Mouse (Mus musculus) limb, embryonic 14.5 days (tissue): ENCODE data around the gene Kif1c. TPM values are rescaled to one million over a fixed set of nuclear protein-coding genes. Genes with fewer than 3 reads are reported as not detected.

Experiments
- ATAC-seq: fragments of 200-750 bp; cut with Nextera tagmentation; 2 replicates; pipeline ENCODE4 v1.8.0; 2017; ENCODE audit warnings: low read depth, moderate number of reproducible peaks, moderate TSS enrichment; ENCODE audit not compliant: low FRiP score
- DNase-seq: peaks from one replicate; pipeline ENCODE4 v3.0.0-alpha.2; 2015; ENCODE audit warnings: low spot score
- H3K27ac ChIP-seq: fragments of 300-500 bp; sonication (generic); replicated peaks from 2 replicates; pipeline ENCODE4 v1.5.1; 2014; ENCODE audit warnings: low read depth, mild to moderate bottlenecking, low read length, moderate library complexity, mixed read lengths
- H3K27me3 ChIP-seq: fragments of 300-500 bp; sonication (generic); 2 replicates; pipeline ENCODE4 v1.6.1; 2014; ENCODE audit warnings: low read length, mixed read lengths; ENCODE audit not compliant: control insufficient read depth, insufficient read depth
- H3K36me3 ChIP-seq: fragments of 300-500 bp; sonication (generic); 2 replicates; pipeline ENCODE4 v1.6.1; 2014; ENCODE audit warnings: mild to moderate bottlenecking, low read length, moderate library complexity, mixed read lengths; ENCODE audit not compliant: control insufficient read depth, insufficient read depth
- H3K4me1 ChIP-seq: fragments of 300-500 bp; sonication (generic); 2 replicates; pipeline ENCODE4 v1.6.1; 2014; ENCODE audit warnings: antibody characterized with exemption, low read length, mixed read lengths; ENCODE audit not compliant: control insufficient read depth, insufficient read depth
- H3K4me2 ChIP-seq: fragments of 300-500 bp; sonication (generic); replicated peaks from 2 replicates; pipeline ENCODE4 v1.6.1; 2014; ENCODE audit warnings: low read depth, mild to moderate bottlenecking, low read length, moderate library complexity; ENCODE audit not compliant: severe bottlenecking
- H3K4me3 ChIP-seq: fragments of 300-500 bp; sonication (generic); replicated peaks from 2 replicates; pipeline ENCODE4 v1.5.1; 2014; ENCODE audit warnings: low read length
- H3K9ac ChIP-seq: fragments of 300-500 bp; sonication (generic); 2 replicates; pipeline ENCODE4 v1.6.1; 2014; ENCODE audit warnings: mild to moderate bottlenecking, low read depth, low read length, moderate library complexity; ENCODE audit not compliant: severe bottlenecking
- H3K9me3 ChIP-seq: fragments of 300-500 bp; sonication (generic); 2 replicates; pipeline ENCODE4 v1.6.1; 2016; ENCODE audit warnings: low read length; ENCODE audit not compliant: control insufficient read depth
- POLR2A ChIP-seq: fragments of 200-500 bp; IDR thresholded peaks from 2 replicates; pipeline ENCODE4 v1.8.0; 2012; ENCODE audit warnings: inconsistent platforms, mild to moderate bottlenecking, moderate library complexity, borderline replicate concordance; ENCODE audit not compliant: insufficient read depth, insufficient read length; ENCODE audit errors: extremely low read depth
- WGBS: fragments of 180-500 bp; shearing (Covaris S2); extraction: QIAGEN DNeasy Blood & Tissue Kit; methylation state at CpG from one replicate; pipeline ENCODE4 v1.1.7; 2014; 5-methylcytosine and 5-hydroxymethylcytosine counted together
- polyA plus RNA-seq, 2 experiments: library from polyadenylated mRNA; depleted of rRNA in 1 of 2; stranded (reverse) in 1 of 2; unstranded in 1 of 2; fragments of >200 nt; fragmentation: Nextera tagmentation in 1 of 2; extraction: Ambion mirVana in 1 of 2; gene quantifications; 2 replicates each; pipeline versions ENCODE4 v1.2.1 to v1.2.3; 2012 to 2014

Kif1c gene
- polyA plus RNA-seq, 2 experiments: 14.6 to 45.8 TPM

GRCm38 (mm10) chr11:70762641-70763040, 62.3 kb downstream of the Kif1c start:
- DNase-seq: no peak
- Histone ChIP-seq H3K9me3 (no peaks in the 10 kb centered on the region), H3K9ac (no peak overlapping the region), H3K36me3 (no peaks in the 10 kb centered on the region), H3K4me1 (0 out of 2 replicates have a peak, but pooled peaks cover 4% of the 10 kb centered on the region), H3K27me3 (no peaks in the 10 kb centered on the region), H3K27ac (no peak overlapping the region), H3K4me2 (no peak overlapping the region), H3K4me3 (no peak overlapping the region)
- 81% methylated on average over 9 of the region's 9 CpGs for WGBS
- ATAC-seq: no peak
- no peak for TF ChIP-seq POLR2A

- Histone ChIP-seq H3K36me3 (no peaks in the 10 kb centered on the region), H3K9ac (peak overlapping the region; percentile 76), H3K27ac (no peak overlapping the region), H3K4me1 (0 out of 2 replicates have a peak, but pooled peaks cover 4% of the 10 kb centered on the region), H3K9me3 (no peaks in the 10 kb centered on the region), H3K4me3 (peak overlapping the region; percentile 70), H3K27me3 (no peaks in the 10 kb centered on the region), H3K4me2 (peak overlapping the region; percentile 71)
- 38% methylated on average over 3 of the region's 3 CpGs for WGBS
- ATAC-seq: no peak
- no peak for TF ChIP-seq POLR2A
- no peak for DNase-seq
Observed at GRCm38 (mm10) chr11:70763582-70763935, 63.2 kb downstream of the Kif1c start.

- H3K27ac ChIP-seq: peak within 1 kb of the TSS; percentile 67
- ATAC-seq (peak; percentile 85), DNase-seq (peak; percentile 51)
- peak within 1 kb of the TSS; percentile 71 for H3K4me2 ChIP-seq
- H3K27me3 ChIP-seq: no peaks in the 10 kb centered on the region
- H3K4me1 ChIP-seq: 0 out of 2 replicates have a peak, but pooled peaks cover 4% of the 10 kb centered on the region
- under 1% methylated on average over 67 of the region's 78 CpGs for WGBS
- no peaks in the 10 kb centered on the region for H3K36me3 ChIP-seq
- TF ChIP-seq POLR2A: 0 out of 2 replicates have a peak, but pooled peaks have one; percentile 16
- H3K9me3 ChIP-seq: no peaks in the 10 kb centered on the region
- peak within 1 kb of the TSS; percentile 76 for H3K9ac ChIP-seq
- peak within 1 kb of the TSS; percentile 70 for H3K4me3 ChIP-seq
Observed at GRCm38 (mm10) chr11:70763936-70764808, 63.8 kb downstream of the Kif1c start, which contains the start of gene Zfp3. TSS of gene Zfp3 (plus strand) at chr11:70764209.

- no peak for TF ChIP-seq POLR2A
- DNase-seq (peak; percentile 60), ATAC-seq (no peak)
- no peaks in the 10 kb centered on the region for H3K9me3 ChIP-seq
- 0 out of 2 replicates have a peak overlapping the region, but pooled peaks have one; percentile 12 for H3K9ac ChIP-seq
- H3K4me2 ChIP-seq: no peak overlapping the region
- no peak overlapping the region for H3K27ac ChIP-seq
- 70% methylated on average over 16 of the region's 16 CpGs for WGBS
- no peaks in the 10 kb centered on the region for H3K27me3 ChIP-seq
- 0 out of 2 replicates have a peak, but pooled peaks cover 4% of the 10 kb centered on the region for H3K4me1 ChIP-seq
- 0 out of 2 replicates have a peak, but pooled peaks cover 1% of the 10 kb centered on the region for H3K36me3 ChIP-seq
- H3K4me3 ChIP-seq: no peak overlapping the region
Observed at GRCm38 (mm10) chr11:70765776-70766445, 65.6 kb downstream of the Kif1c start.

- H3K9ac ChIP-seq: no peak overlapping the region
- DNase-seq (no peak), ATAC-seq (no peak)
- H3K4me2 ChIP-seq: no peak overlapping the region
- H3K4me1 ChIP-seq: no peaks in the 10 kb centered on the region
- TF ChIP-seq POLR2A: no peak
- no peaks in the 10 kb centered on the region for H3K9me3 ChIP-seq
- H3K27ac ChIP-seq: no peak overlapping the region
- no peaks in the 10 kb centered on the region for H3K27me3 ChIP-seq
- WGBS: 93% methylated on average over 3 of the region's 3 CpGs
- no peak overlapping the region for H3K4me3 ChIP-seq
- peaks cover 22% of the 10 kb centered on the region for H3K36me3 ChIP-seq
Observed at GRCm38 (mm10) chr11:70770804-70771203, 70.5 kb downstream of the Kif1c start.
